Mouse (Mus musculus): ENCODE data around the gene Trpm3.

Trpm3 gene

DNA sequence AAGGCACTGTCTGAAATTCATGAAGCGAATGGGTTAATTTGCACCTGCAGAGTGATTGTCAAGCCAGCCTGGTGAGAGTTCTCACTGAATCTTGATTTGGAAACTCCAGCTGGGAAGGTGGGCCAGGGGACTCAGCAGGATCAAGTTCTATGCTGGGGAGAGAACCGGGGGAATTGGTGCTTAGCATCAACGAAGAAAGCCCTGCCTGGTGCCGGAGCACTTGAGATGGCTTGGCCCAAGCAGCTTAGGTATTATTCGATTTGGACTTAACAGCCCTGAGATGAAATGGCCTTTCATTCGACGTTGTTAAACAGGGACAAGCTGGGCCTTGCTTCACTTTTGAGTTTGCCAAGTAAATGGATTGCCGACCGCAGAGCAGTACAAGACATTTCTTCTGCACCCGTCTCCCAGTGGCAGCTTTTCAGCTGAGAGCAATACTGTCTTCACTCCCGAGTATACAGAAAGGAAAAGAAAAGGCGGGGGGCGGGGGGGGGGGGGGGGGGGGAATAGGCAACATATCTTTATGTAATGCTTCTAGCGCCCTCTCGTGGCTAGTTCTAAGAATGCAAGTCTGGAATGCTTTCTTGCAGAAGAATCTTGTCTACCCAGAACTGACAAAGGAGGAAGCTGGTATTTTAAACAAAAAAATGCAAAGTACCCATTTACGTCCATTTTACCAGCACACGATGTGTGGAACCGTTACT, 165.3 kb downstream of the Trpm3 start:
- peak; percentile 56 for DNase-seq (ENCODE audit: low read depth, low spot score)

DNA sequence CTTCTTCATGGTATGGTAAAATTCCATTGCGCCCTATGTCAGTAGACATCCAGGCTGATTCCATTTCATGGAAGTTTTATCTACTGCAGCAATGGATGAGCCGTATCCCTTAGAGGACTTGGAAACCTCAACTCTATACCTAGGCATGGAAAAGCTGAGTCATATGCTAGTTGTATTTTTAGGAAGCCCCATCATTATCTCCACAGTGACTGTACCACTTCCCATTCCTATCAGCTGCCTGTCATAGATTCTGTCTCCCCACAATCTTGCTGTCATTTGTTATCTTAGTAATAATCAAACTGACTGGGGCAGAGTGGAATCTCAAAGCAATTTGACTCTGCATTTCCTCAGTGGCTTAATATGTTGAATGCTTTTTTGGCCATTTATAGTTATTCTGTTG, 169.2 kb downstream of the Trpm3 start:
- DNase-seq (ENCODE audit: low read depth, low spot score): no peak

DNA sequence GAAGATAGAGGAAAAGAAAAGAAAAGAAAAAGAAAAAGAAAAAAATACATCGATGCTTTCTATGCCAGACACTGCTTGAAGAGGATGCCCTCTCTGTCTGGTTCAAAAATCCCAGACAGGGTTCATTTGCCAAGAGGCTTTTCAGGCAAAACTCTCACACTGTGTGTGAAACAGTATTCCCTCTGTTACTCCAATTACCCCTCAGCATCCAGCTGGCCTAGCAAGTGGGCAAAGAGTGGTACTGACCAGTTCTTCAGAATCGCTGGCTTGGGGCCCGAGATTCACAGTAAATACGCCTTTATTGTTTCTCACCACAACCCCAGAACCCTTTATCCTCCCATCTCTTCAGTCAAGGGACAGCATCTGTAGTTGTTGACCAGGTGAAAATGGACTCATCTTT, 178.5 kb downstream of the Trpm3 start:
- no peak for DNase-seq (ENCODE audit: low read depth, low spot score)

DNA sequence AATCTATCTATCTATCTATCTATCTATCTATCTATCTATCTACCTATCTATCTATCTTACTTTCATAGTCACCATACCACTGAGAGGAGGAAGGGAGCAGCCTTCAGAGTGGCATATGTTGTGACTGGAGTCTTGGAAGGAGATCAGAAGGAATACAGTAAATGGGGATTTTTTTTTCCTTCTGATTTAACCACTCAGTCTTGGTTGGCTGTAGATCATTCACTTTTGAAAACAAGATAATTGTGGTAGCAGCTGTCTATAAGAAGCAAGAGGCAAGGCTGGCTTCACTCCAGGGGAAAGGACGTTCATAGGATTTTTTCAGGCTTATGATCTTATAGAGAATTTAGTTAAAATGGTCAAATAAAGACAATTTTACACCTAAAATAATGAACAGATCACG, 188.0 kb downstream of the Trpm3 start:
- no peak for DNase-seq (ENCODE audit: low read depth, low spot score)

DNA sequence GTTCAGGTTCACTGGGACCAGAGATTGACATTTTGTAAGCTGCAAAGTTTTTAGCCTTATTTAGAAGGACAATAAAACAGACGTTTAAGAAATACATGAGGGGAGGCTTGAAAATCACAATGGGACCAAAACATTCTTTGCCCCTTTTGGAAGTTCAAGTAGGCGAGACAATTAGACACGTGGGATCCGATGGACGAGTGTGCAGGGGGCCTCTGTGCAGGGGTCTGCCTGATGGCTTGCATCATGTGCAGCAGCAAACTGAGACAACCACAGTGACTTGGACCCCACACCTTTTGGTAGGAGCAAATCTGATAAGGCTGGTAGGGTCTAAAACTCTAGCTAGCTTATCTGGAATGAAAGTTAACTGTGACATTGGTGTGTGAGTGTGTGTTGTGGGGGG, 188.4 kb downstream of the Trpm3 start:
- DNase-seq (ENCODE audit: low read depth, low spot score): no peak

DNA sequence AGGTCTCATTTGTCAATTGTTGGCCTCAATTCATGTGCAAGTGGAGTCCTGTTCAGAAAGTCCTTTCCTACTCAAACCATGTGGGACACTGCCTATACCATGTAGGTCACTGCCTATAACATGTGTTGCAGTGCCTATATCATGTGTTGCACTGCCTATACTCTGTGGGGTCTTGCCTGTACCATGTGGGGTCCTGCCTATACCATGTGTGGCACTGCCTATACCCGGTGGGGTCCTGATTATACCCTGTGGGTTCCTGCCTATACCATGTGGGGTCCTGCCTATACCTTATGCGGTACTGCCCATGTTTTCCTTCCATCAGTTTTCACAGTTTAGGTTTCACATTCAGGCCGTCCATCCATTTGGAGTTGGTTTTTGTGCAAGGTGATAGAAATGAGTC, 197.4 kb downstream of the Trpm3 start:
- DNase-seq (ENCODE audit: low read depth, low spot score): no peak

DNA sequence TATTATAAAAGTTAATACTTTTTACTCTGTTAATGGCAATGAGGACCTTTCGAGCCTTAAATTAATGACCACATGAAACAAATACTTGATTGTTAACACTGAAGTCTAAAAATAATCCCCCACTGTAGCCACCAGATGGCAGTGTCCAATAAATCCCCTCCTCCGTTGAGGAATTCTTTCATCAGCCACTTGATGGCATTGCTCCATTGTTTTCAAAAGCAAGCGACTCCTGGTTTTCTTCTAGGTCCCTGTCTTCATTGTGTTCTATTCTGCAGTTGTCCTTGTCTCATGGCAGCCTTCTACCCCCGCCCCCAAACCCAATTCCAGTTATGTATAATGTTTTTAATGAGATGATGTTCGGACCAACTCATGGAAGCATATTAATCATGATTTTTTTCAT, 198.6 kb downstream of the Trpm3 start:
- peak; percentile 38 for DNase-seq (ENCODE audit: low read depth, low spot score)

DNA sequence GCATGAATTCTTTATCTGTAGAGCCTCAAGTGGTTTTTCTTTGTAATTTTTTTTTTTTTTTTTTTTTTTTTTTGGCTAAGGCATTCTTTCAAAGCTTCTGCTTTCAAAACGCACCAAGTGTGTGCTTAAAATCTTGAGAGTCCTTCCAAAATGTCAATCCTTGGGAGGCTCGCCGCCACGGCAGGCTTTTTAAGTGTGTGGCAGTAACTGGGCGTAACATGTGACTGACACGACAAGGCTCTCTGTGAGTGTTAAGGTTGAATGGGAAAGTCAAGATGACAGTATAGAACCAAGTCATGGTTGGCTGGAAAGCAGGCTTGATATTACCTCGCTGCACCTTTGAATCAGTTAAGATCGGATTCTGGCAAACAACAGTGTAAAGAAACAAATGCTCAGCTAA, 200.1 kb downstream of the Trpm3 start:
- no peak for DNase-seq (ENCODE audit: low read depth, low spot score)

DNA sequence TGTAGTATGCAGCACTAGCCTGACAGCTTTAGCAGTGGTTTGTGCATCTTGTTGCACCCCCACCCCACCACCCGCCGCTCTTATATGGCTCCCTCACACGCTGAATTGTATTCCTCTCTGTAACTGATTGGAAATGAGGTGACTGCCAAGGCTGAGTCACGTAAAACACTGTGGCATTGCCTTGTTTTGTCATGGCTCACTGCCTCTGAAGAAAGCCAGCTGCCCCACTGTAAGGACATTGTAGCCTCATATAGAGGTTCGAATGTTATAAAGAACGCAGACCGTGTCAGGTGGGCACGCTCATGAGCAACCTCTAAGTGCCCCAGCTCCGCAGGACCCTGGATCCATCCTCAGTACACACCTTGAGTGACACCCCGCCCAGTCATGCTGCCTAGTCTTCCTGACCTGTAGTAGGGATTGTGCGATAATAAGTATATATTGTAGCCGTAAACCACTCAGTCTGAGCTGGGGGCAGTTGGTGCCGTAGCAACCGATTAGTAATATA, 215.2 kb downstream of the Trpm3 start:
- no peak for DNase-seq (ENCODE audit: low read depth, low spot score)

DNA sequence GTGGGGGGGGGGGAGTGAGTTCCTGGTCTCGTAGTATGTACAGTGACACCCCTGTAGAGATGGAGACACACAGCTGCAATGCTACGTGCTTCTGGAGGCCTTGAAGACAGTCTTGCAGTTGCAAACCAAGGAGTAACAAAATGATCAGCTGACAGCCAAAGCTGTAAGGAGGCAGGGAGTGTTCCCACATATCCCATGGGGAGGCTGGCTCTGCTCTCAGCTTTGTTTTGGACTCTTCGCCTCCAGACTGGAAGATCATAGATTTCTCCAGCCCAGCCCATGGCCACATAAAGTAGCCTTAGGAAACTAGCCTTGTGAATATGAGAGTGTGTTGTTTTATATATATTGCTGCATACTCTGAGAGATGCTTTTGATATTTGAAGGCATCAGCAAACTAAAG, 248.0 kb downstream of the Trpm3 start:
- DNase-seq (ENCODE audit: low read depth, low spot score): no peak

DNA sequence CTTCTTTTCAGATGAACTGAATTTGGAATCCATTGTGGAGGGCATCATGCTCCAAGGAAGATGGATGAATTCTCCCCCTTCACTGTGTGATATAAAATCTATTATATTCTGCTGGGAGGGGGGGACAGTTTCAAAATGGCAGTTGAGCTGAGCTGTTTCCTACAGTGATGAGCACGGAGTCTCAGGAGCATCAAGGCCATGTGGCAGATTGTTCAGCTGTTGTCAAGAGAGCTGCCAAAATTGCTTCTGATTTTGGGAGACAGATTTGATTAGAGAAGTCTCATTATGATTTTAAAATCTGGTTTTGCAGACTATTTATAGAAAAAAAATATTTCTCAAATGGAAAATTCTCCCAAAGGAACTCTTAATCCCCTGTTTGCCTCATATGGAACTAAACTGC, 255.9 kb downstream of the Trpm3 start:
- no peak for DNase-seq (ENCODE audit: low read depth, low spot score)

DNA sequence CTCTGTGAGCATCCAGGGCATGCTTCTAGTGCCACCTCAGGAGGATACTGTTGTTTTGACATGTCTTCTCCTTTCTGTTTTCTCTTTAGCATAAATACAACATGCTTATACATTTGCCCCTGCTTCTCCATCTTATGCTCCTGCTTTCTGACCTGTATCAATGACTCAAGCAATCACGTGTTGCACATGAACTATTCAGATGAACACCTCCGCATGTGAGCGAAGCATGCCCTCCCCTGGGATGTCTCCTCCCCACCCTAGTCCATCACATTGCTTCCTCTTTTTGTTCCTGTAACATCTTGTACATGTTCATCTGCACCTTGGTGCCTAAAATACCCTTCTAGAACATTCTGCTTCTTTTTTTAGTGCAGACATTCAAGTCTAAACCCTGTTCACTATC, 265.2 kb downstream of the Trpm3 start:
- DNase-seq (ENCODE audit: low read depth, low spot score): no peak

DNA sequence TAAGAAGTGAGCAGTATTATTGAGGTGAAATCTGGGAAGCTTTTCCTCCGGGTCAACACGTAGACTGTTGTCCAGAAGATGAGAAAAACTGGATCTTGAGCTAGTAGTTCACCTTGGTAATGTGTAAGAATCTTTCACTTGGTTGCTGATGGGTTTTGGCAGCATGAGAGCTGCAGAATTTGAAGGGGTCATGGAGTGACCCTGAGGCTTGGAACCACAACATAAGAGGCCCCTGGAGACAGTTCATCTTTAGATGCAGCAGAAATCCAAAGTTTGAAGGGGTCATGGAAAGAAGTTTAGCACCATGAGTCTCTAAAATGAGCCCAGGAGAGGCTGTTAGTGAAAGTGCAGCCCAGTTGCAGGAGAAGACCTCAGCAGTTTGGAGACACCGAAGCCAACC, 279.4 kb downstream of the Trpm3 start:
- no peak for DNase-seq (ENCODE audit: low read depth, low spot score)

DNA sequence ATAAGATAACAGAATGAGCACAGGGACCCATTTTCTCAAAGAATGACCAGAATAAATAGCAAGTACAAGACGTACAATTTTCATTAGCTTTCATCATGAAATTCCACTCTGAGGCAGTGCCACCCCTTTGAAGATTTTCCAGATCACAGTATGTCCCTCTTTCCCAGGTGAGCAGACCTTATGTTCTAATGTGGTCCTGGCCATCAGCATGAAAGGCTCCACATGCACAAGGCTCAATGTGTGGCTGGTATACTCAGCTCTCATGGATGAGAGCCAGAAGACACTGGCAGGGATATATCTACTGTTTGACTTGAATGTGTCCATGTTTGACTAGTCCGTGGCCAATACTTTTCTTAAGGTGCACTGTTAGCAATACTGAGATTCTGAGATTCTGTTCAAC, 298.4 kb downstream of the Trpm3 start:
- DNase-seq (ENCODE audit: low read depth, low spot score): no peak

DNA sequence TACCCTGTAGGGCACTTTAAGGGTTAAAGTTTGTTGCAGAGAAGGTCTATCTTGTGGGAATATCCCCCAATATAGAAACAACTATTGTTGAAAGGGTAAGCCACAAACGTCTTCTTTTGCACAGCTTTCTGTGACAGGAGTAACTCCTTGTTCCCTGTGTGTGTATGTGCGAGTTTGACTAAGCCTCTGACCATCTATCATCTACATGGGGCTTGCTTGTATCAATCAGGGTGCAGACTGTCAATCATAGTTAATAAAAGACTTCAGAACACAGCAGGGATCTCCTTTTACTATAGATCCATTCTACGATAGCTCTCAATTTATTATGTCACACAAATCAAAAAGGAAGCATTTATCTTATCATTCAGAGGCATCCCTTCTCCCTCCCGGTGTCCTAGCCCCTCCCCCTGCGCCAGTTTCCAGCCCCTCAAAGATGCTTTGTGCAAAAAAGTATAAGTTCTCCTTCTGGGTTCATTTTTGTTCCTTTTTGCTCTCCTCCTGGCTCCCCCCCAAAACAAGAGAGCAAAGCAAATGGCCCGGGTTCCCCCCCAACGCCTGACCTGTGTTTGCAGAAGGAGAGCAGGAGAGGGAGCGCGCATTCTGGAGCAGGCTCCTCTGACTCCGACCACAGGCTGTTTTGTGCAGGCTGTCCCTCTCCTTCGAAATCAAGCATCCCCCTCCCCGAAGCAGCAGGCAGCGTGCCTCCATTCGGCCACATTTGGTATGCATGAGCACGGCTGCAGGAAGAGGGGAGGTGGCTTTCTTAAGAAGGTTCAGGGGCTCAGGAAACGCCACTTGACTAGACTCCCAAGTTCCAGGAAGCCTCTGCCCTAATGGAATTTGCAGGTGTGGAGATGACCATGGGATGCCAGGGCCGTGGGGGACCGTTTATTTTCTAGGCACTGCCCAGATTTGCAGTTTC, 308.8 kb downstream of the Trpm3 start:
- peak; percentile 16 for DNase-seq (ENCODE audit: low read depth, low spot score)

DNA sequence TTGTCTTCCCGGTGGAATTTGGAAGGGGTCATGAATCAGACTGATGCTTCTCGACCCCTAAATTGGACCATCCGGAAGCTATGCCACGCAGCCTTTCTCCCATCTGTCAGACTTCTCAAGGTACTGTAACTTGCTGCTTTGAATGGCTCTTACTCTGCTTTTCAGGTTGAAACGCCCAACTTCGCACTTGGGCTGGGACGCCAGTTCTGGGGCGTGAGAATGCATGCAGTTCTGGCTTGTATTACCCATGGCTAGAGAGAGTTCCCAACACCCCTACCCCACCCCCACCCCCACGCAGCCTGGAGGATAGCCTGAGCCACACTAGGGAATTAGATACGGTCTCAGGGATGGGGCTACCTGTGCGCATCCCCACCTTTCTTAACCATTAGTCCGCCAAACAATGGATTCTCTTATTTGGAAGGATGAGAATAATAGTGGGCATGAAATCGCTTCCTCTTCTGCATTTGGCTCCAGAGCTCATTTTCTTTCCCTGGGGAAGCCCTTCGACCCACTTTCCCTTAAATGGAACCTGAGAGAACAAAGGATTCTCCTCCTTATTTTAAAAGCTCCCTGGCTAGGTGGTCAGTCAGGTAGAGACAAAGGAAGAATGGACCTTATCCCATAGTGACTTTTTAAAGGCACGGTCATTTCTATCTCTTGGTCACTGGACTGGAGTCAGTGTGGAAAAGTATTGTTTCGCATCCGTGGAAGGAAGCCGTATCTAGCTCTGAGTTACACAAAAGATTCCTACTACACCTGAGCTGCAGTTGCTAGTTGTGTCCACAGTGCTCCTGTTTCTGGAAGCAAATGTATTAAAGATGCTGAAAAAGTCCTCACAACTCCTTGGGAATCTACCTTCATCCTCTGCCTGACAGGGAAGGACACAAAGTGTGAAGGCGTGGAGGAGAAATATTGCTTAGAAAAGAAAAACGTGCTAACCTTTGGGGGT, 309.8 kb downstream of the Trpm3 start:
- no peak for DNase-seq (ENCODE audit: low read depth, low spot score)

DNA sequence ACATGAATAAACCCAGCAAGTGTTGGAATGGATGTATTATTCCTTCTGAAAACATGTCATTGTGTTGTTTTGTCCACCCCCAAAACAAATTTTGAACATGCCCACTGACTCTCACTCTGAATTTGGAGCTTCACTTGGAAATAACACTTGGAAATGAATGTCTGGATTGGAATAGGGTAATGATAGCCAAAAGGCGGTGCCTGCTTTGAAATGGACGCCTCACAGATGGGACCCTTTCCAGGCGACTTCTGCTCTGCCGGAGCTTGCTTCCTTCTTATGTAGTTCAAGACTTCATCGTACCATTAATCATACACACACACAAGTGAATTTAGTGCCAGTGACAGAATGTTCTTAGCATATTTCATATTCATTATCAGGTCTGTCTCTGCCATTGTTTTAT, 312.4 kb downstream of the Trpm3 start:
- no peak for DNase-seq (ENCODE audit: low read depth, low spot score)

DNA sequence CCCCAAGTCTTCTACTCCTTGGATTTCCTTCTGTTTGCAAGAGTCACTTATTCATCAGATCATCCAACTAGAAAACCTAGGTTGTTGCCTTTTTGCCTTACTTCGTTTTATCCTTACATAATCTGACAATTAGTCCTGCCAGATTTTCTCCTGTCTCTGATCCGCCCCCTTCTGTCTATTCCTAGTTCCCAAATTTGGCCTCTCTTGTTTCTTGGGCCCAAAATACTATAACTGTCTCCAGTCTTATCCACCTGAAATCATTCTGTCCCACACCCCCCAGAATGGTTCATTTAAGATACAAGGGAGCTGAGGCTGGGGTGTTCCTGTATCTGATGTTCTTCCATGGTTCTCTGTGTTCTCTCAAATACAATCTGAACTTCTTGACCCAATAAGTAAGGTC, 318.1 kb downstream of the Trpm3 start:
- DNase-seq (ENCODE audit: low read depth, low spot score): no peak

DNA sequence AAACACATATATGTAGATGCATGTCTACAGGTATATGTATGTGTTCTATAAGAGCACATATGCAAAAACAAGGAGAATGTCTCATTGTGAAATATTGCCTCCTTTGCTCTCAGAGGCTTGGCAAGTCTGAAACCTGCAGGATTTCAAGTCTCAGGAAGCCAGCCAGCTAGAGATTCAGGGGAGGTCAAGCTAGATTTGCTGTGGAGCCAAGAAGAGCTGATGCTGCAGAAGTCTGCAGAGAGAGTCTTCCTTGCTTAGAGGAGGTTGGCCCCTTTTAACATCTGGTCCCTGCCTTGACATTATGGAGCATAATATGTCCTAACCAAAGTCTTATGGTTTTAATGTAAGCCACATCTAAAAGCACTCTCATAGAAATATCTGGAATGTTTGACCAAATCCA, 323.2 kb downstream of the Trpm3 start:
- DNase-seq (ENCODE audit: low read depth, low spot score): no peak

DNA sequence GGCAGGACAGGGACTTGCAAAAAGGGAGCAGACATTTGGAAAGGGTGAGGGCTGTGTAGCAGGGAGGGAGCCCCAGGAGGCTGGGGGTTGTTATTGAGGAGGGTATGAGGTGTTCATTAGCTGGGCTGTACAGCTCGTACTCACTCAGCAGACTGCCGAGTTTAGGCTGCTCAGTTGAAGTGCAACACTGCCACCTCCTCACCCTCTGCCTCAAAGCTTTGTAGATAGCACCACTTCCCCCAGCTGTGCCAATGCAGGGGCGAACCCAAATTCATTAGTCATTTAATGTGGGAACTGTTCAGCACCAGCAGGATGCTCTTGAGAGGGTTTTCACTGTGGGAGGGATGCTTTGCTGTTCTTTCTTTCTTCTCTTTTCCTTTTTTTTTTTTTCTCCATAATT, 324.7 kb downstream of the Trpm3 start:
- no peak for DNase-seq (ENCODE audit: low read depth, low spot score)

DNA sequence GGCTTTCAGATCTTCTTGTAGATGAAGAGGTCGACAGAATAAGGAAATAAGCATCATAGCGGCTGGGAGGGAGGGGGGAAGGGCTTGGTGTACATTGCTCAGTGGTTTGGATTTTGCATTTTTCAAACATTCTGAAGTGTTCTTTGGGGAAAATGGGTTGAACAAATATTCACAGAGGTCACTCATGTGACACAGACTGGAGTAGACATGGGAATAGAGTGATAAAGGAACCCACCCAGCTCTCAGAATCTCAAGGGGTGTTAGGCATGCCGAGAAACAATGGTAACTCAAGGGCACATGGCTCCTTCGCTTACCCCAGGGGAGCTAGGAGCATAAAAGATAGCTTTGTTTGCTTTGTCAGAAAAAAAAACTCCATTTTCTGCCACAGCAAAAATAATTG, 330.8 kb downstream of the Trpm3 start:
- DNase-seq (ENCODE audit: low read depth, low spot score): no peak

Measured in retina, adult 2 months (tissue).